Mouse (Mus musculus): Measurements from ENCODE around the gene Cpsf6.
"Not testable (repeated sequence)": the region's sequence is repeated elsewhere in the genome, so short reads cannot be mapped to it uniquely, and the experiment has no call there.

Cpsf6 gene

GRCm38 (mm10) chr10:117399839-117400238, 20.0 kb upstream of the Cpsf6 start:
- DNase-seq (ENCODE audit: low read depth, low spot score) = no peak

- no peak for DNase-seq (ENCODE audit: low read depth, low spot score)
These were observed 19.4 kb upstream of the Cpsf6 start for GRCm38 (mm10) chr10:117399196-117399595.

GRCm38 (mm10) chr10:117398044-117398780, 18.4 kb upstream of the Cpsf6 start:
- DNase-seq (ENCODE audit: low read depth, low spot score) = no peak

- DNase-seq (ENCODE audit: low read depth, low spot score) = no peak
These were observed 17.4 kb upstream of the Cpsf6 start for GRCm38 (mm10) chr10:117397106-117397625.

GRCm38 (mm10) chr10:117396386-117397048, 16.7 kb upstream of the Cpsf6 start:
- DNase-seq (ENCODE audit: low read depth, low spot score) = no peak

- no peak for DNase-seq (ENCODE audit: low read depth, low spot score)
These were observed 16.0 kb upstream of the Cpsf6 start for GRCm38 (mm10) chr10:117395801-117396200.

GRCm38 (mm10) chr10:117394738-117395550, 15.1 kb upstream of the Cpsf6 start:
- DNase-seq (ENCODE audit: low read depth, low spot score) = no peak

GRCm38 (mm10) chr10:117393891-117394395, 14.1 kb upstream of the Cpsf6 start:
- no peak for DNase-seq (ENCODE audit: low read depth, low spot score)

GRCm38 (mm10) chr10:117393196-117393890, 13.5 kb upstream of the Cpsf6 start:
- DNase-seq (ENCODE audit: low read depth, low spot score) = no peak

GRCm38 (mm10) chr10:117392832-117393195, 13.0 kb upstream of the Cpsf6 start:
- no peak for DNase-seq (ENCODE audit: low read depth, low spot score)

GRCm38 (mm10) chr10:117392397-117392796, 12.6 kb upstream of the Cpsf6 start:
- DNase-seq (ENCODE audit: low read depth, low spot score) = not testable (repeated sequence)

GRCm38 (mm10) chr10:117391801-117392200, 12.0 kb upstream of the Cpsf6 start:
- DNase-seq (ENCODE audit: low read depth, low spot score) = no peak

- no peak for DNase-seq (ENCODE audit: low read depth, low spot score)
These were observed 11.2 kb upstream of the Cpsf6 start for GRCm38 (mm10) chr10:117391057-117391456.

- DNase-seq (ENCODE audit: low read depth, low spot score) = no peak
These were observed 10.4 kb upstream of the Cpsf6 start for GRCm38 (mm10) chr10:117389904-117390875.

- no peak for DNase-seq (ENCODE audit: low read depth, low spot score)
These were observed 9.5 kb upstream of the Cpsf6 start for GRCm38 (mm10) chr10:117389371-117389740.

GRCm38 (mm10) chr10:117388637-117389370, 9.0 kb upstream of the Cpsf6 start:
- no peak for DNase-seq (ENCODE audit: low read depth, low spot score)

- not testable (repeated sequence) for DNase-seq (ENCODE audit: low read depth, low spot score)
These were observed 8.3 kb upstream of the Cpsf6 start for GRCm38 (mm10) chr10:117387961-117388636.

GRCm38 (mm10) chr10:117386981-117387380, 7.2 kb upstream of the Cpsf6 start:
- no peak for DNase-seq (ENCODE audit: low read depth, low spot score)

- DNase-seq (ENCODE audit: low read depth, low spot score) = no peak
These were observed 6.4 kb upstream of the Cpsf6 start for GRCm38 (mm10) chr10:117386261-117386660.
